Mouse (Mus musculus) heart, embryonic 12.5 days (tissue): ENCODE results near the gene Dpm2. TPM values are rescaled to one million over a fixed set of nuclear protein-coding genes. Genes with fewer than 3 reads are reported as not detected.
A peak's percentile ranks its signal among the peaks of the same experiment; 100 is the strongest.

ENCODE experiments used
- ATAC-seq: fragments of 200-750 bp; cut with Nextera tagmentation; 2 replicates; pipeline ENCODE4 v1.8.0; 2017; ENCODE audit warnings: moderate TSS enrichment, moderate library complexity; ENCODE audit not compliant: insufficient number of reproducible peaks, low FRiP score
- H3K27ac ChIP-seq: fragments of 300-500 bp; sonication (generic); 2 replicates; pipeline ENCODE4 v1.5.1; 2016; ENCODE audit warnings: mild to moderate bottlenecking, moderate library complexity; ENCODE audit not compliant: poor library complexity, severe bottlenecking
- H3K27me3 ChIP-seq: fragments of 300-500 bp; sonication (generic); replicated peaks from 2 replicates; pipeline ENCODE4 v1.6.1; 2016; ENCODE audit warnings: mild to moderate bottlenecking, moderate library complexity
- H3K36me3 ChIP-seq: fragments of 300-500 bp; sonication (generic); 2 replicates; pipeline ENCODE4 v1.6.1; 2016; ENCODE audit warnings: mild to moderate bottlenecking, moderate library complexity
- H3K4me1 ChIP-seq: fragments of 300-500 bp; sonication (generic); replicated peaks from 2 replicates; pipeline ENCODE4 v1.6.1; 2016; ENCODE audit warnings: mild to moderate bottlenecking
- H3K4me2 ChIP-seq: fragments of 300-500 bp; sonication (generic); 2 replicates; pipeline ENCODE4 v1.6.1; 2016; ENCODE audit warnings: mild to moderate bottlenecking, moderate library complexity
- H3K4me3 ChIP-seq: fragments of 300-500 bp; sonication (generic); 2 replicates; pipeline ENCODE4 v1.5.1; 2016; ENCODE audit warnings: mild to moderate bottlenecking
- H3K9ac ChIP-seq: fragments of 300-500 bp; sonication (generic); 2 replicates; pipeline ENCODE4 v1.6.1; 2016; ENCODE audit warnings: mild to moderate bottlenecking, moderate library complexity
- H3K9me3 ChIP-seq: fragments of 300-500 bp; sonication (generic); replicated peaks from 2 replicates; pipeline ENCODE4 v1.6.1; 2016; ENCODE audit warnings: mild to moderate bottlenecking, moderate library complexity
- WGBS: fragments of 180-500 bp; shearing (Covaris S2); methylation state at CpG from one replicate; pipeline ENCODE4 v1.1.7; 2016; 5-methylcytosine and 5-hydroxymethylcytosine counted together
- polyA plus RNA-seq: library from polyadenylated mRNA; unstranded; fragments of >200 nt; fragmentation: Nextera tagmentation; extraction: Ambion mirVana; gene quantifications from 2 replicates; pipeline ENCODE4 v1.2.1, GENCODE M21; 2016

The Dpm2 gene
- polyA plus RNA-seq, 1 experiment from 2014 or later = 68.0 TPM

DNA sequence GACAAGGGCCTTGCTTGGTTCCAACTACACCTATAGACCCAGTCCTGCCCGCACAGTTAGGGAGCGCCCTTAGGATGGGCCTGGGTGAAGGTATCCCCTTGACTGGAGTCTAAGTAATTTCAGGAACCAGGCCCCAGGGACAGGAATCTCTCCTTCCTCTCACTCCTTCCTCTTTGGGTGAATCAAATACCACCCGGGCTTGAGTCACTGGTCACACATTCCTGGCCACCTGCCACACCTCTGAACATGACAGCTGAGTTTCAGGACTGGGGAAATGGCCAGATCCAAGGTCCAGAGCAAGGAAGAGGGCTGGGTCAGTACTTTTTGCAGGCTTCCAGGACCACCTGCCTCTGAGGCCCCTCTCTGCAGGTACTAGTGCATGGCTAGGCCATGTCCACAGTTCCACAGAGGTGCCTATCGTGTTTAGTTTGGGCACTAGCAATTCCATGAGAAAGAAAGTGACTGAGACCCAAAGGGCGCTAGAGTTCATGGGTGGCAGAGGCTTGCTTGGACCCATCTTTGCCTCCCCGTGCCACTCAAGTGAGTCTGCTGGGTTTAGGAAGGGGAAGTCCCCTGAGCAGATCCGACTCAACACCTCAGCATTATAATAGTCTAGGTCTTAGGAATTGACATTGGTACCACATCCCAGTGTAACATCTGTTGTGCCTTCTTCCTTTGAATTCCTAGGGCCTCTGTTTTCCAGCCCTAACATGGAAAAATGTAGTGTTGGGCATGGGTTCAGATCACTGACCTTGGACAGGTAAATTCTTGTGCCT, 22.5 kb upstream of the Dpm2 start:
- ATAC-seq = no peak; the same call in 1 of the 2 replicates
- Histone ChIP-seq H3K36me3 (no peaks in the 10 kb centered on the region), H3K4me2 (no peak overlapping the region), H3K4me1 (peaks cover 35% of the 10 kb centered on the region), H3K27me3 (no peaks in the 10 kb centered on the region), H3K9ac (no peak overlapping the region), H3K4me3 (no peak overlapping the region), H3K9me3 (no peaks in the 10 kb centered on the region), H3K27ac (no peak overlapping the region)
- WGBS = 83% methylated on average over 7 of the region's 7 CpGs

DNA sequence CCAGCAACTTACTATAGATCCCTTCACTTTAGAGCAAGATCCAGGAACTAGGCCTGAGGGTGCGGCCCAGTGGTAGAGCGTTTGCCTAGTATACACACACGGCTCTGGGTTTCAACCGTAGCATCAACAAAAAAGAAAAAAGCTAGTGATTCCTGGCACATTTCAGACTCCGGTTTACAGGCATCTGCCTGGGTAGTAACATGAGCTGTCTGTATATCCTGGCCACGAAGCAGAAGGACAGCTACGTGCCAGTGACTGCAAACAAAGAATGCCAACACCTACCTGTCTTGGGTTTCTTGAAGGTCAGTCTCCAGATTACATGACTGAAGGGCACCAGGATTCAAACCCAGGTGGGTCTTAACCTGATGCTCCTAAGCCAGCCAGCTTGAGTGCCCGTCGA, 21.5 kb upstream of the Dpm2 start:
- Histone ChIP-seq H3K4me2 (no peak overlapping the region), H3K4me1 (peaks cover 33% of the 10 kb centered on the region), H3K36me3 (no peaks in the 10 kb centered on the region), H3K9ac (no peak overlapping the region), H3K4me3 (no peak overlapping the region), H3K27ac (no peak overlapping the region), H3K27me3 (no peaks in the 10 kb centered on the region), H3K9me3 (no peaks in the 10 kb centered on the region)
- WGBS = 88% methylated on average over 9 of the region's 9 CpGs
- no peak for ATAC-seq

DNA sequence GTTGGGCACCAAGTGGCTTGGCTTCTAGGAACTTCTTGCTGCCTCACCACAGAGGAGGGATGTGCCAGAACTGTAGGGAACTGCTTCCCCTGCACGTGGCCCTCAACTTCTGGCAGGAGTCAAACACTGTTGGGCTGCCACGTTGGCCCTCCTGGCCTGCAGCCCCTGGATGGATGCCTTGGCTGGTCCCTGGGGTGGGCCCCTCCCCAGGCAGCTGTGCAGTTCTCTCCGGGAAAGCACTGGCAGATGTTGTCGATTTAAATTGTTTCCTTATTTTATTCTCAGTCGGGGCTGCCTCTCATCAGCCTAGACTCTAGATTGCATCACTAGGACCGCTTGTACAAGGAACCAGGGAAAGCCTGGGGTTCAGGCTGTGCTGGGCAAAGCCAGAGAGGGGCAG, 20.9 kb upstream of the Dpm2 start:
- H3K36me3 ChIP-seq = no peaks in the 10 kb centered on the region
- ATAC-seq = no peak
- H3K4me3 ChIP-seq = no peak overlapping the region
- 55% methylated on average over 6 of the region's 6 CpGs for WGBS
- H3K27ac ChIP-seq = no peak overlapping the region
- H3K4me2 ChIP-seq = no peak overlapping the region
- peaks cover 36% of the 10 kb centered on the region for H3K4me1 ChIP-seq
- no peaks in the 10 kb centered on the region for H3K27me3 ChIP-seq
- H3K9ac ChIP-seq = no peak overlapping the region
- no peaks in the 10 kb centered on the region for H3K9me3 ChIP-seq

DNA sequence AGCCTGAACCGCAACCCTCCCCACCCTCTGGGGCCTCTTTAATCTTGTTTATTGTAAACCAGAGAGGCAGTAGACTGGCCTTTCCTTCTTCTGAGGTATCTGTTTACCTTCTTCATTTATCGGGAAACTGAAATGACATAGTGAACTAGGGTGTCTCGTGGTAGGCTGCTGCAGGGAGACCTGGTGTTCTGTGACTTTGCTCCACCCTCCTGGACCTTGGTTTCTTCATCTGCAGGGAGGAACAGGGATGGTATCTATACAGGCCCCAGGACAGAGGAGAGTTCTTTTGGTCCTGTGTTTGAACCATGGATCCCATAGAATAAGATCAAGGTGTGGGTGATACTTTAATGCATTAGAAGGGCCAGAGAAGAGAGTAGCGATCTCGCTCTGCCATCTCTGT, 19.4 kb upstream of the Dpm2 start:
- peaks cover 48% of the 10 kb centered on the region for H3K4me1 ChIP-seq
- no peak overlapping the region for H3K4me2 ChIP-seq
- no peaks in the 10 kb centered on the region for H3K36me3 ChIP-seq
- H3K9ac ChIP-seq = no peak overlapping the region
- ATAC-seq = no peak
- no peaks in the 10 kb centered on the region for H3K27me3 ChIP-seq
- H3K4me3 ChIP-seq = no peak overlapping the region
- WGBS = 81% methylated on average over 5 of the region's 5 CpGs
- H3K9me3 ChIP-seq = no peaks in the 10 kb centered on the region
- H3K27ac ChIP-seq = no peak overlapping the region

DNA sequence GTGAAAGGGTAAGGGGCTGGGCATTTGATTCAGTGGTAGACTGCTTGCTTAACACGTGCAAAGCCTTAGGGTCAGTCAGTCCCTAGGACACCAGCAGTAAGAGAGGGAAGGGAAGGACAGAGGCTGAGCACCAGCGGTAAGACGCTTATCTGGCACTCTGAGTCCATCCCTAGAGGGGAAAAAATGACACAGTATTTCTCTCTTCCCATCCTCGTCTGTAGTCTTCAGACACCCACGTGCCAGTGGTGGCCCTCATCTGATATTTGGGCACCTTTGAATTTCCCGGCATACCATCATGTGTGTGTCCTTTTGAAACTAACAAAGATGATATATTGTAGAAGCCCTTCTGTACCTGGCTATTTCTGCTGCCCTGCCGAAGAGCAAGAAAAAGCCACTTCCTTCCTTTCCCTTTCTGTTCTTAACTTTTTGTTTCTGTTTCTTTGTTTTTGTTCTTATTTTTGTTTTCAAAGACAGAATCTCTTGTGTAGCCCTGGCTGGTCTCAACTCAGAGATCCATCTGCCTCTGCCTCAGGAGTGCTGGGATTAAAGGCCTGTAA, 17.0 kb upstream of the Dpm2 start:
- H3K36me3 ChIP-seq = no peaks in the 10 kb centered on the region
- peaks cover 40% of the 10 kb centered on the region for H3K4me1 ChIP-seq
- H3K9me3 ChIP-seq = no peaks in the 10 kb centered on the region
- no peak overlapping the region for H3K27ac ChIP-seq
- no peaks in the 10 kb centered on the region for H3K27me3 ChIP-seq
- no peak overlapping the region for H3K4me2 ChIP-seq
- no peak overlapping the region for H3K9ac ChIP-seq
- no peak for ATAC-seq
- WGBS = 53% methylated on average over 7 of the region's 7 CpGs
- H3K4me3 ChIP-seq = no peak overlapping the region

DNA sequence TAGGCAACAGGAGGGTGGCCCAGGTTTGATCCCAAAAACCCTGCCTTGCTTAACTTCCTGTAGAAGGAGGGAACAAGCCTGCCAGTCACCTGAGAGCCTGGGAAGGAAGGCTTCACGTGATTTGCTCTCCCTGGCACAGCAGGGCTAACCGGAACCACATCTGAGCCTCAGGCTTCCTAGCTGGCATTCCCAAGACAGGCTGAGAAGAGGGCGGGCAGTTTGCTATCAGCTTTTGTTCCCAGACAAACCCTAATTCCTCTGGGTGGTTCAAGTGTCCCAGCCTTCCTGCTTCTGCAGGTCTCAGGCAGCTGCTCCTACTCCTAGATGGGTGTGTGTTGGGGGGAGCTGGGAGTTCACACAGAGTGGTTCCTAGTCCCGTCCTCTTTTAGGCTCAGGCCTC, 15.2 kb upstream of the Dpm2 start:
- Histone ChIP-seq H3K27me3 (no peaks in the 10 kb centered on the region), H3K4me1 (peaks cover 31% of the 10 kb centered on the region), H3K4me2 (no peak overlapping the region), H3K4me3 (no peak overlapping the region), H3K27ac (0 out of 2 replicates have a peak overlapping the region, but pooled peaks have one; percentile 10), H3K9ac (peak overlapping the region; percentile 43), H3K9me3 (no peaks in the 10 kb centered on the region), H3K36me3 (peaks cover 7% of the 10 kb centered on the region; the same call in 1 of the 2 replicates)
- 31% methylated on average over 4 of the region's 4 CpGs for WGBS
- no peak for ATAC-seq

DNA sequence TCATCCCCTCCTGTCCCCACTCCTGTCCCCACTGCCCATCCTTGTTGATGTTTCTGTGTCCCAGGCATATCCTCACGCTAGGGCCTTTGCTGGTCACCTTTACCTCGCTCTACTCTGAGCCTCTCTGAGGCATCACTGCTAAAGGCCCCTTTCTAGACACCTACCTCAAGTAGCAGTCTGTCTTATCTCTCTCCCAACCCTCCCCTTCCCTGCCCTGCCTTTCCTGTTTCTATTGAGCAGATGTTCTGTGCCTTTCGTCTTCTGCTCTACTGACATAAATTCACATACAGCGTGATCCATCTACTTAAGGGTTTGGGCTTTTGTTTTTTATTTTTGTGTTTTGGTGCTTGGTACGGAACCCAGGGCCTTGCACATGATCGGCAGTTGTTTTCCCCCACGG, 14.6 kb upstream of the Dpm2 start:
- Histone ChIP-seq H3K36me3 (peaks cover 7% of the 10 kb centered on the region; the same call in 1 of the 2 replicates), H3K27me3 (no peaks in the 10 kb centered on the region), H3K4me3 (no peak overlapping the region), H3K27ac (no peak overlapping the region), H3K9ac (no peak overlapping the region; the same call in 1 of the 2 replicates), H3K4me2 (no peak overlapping the region), H3K9me3 (no peaks in the 10 kb centered on the region), H3K4me1 (peaks cover 26% of the 10 kb centered on the region)
- ATAC-seq = no peak
- 60% methylated on average over 7 of the region's 7 CpGs for WGBS

DNA sequence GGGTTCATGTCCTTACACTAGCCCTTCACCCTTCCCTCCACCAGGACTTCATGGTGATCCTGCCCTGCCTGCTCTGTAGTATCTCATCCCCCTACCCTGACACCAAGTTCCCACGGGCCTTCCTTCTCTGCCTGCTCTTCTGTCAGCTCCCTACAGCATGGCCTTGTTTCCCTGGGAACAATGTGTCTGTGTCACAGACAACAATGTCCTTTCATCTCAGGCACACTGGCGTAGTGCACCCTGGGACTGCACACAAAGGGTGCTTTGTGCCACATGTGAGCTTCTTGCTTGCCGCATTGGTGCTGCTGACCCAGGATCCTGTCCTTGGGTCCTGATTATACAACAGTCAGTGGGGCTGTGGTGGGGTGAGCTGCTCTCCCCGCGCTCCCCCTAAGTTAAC, 11.1 kb upstream of the Dpm2 start:
- H3K9ac ChIP-seq = no peak overlapping the region
- H3K9me3 ChIP-seq = no peaks in the 10 kb centered on the region
- no peak overlapping the region for H3K27ac ChIP-seq
- peaks cover 18% of the 10 kb centered on the region for H3K4me1 ChIP-seq
- peaks cover 32% of the 10 kb centered on the region for H3K36me3 ChIP-seq
- WGBS = 58% methylated on average over 5 of the region's 5 CpGs
- H3K4me3 ChIP-seq = no peak overlapping the region
- no peaks in the 10 kb centered on the region for H3K27me3 ChIP-seq
- no peak for ATAC-seq
- H3K4me2 ChIP-seq = no peak overlapping the region

DNA sequence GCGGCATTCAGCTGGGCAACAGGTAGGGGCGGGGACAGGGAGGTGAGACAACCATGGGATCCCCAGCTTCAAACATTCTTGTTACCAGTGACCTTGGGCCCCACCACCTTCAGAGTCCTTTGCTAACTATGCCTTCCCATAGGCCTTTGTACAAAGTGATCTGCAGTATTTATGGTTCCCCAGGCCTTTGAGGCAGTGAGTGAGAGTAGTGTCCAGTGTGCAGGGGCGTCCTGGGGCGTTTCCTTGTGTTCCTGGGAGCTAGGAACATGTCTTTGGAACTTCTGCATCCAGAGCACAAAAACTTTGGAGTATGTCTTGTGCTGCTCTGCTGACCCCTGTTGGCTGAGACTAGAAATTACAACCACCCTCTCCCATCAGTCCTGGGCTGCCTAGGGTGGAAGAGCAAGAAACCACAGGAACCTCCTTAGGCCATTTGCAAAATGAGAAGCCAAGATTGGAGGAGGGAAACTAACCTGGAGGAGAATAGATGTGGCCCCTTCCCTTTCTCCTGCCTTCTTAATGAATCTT, 4.1 kb upstream of the Dpm2 start:
- Histone ChIP-seq H3K4me2 (no peak overlapping the region), H3K27ac (no peak overlapping the region), H3K9ac (no peak overlapping the region), H3K36me3 (peaks cover 58% of the 10 kb centered on the region), H3K9me3 (no peaks in the 10 kb centered on the region), H3K27me3 (no peaks in the 10 kb centered on the region), H3K4me3 (no peak overlapping the region), H3K4me1 (peaks cover 6% of the 10 kb centered on the region)
- 39% methylated on average over 4 of the region's 4 CpGs for WGBS
- ATAC-seq = no peak

DNA sequence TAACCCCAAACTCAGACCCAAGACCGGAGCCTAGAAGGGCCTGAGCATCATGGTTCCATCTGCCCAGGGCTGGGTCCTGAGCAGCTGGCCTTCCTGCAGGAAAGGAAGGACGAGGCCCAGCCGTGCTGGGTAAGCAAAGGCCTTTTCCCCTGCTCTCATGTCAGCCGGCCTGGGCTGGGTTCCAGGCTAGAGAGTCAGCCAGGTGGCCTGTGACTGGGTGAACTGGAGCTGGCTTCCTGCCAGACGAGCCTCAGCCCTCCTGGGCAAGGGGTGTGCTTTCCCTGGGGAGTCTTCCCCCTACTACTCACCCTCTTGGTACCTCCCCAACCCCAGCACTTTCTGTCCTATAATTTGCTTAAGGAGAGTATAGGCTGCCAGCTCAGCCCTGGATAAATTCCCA, 2.5 kb upstream of the Dpm2 start:
- Histone ChIP-seq H3K4me1 (peaks cover 13% of the 10 kb centered on the region), H3K9ac (no peak overlapping the region), H3K27ac (no peak overlapping the region), H3K4me2 (no peak overlapping the region), H3K4me3 (no peak overlapping the region), H3K36me3 (peaks cover 58% of the 10 kb centered on the region), H3K9me3 (no peaks in the 10 kb centered on the region), H3K27me3 (no peaks in the 10 kb centered on the region)
- ATAC-seq = no peak
- 63% methylated on average over 5 of the region's 5 CpGs for whole genome bisulfite sequencing

DNA sequence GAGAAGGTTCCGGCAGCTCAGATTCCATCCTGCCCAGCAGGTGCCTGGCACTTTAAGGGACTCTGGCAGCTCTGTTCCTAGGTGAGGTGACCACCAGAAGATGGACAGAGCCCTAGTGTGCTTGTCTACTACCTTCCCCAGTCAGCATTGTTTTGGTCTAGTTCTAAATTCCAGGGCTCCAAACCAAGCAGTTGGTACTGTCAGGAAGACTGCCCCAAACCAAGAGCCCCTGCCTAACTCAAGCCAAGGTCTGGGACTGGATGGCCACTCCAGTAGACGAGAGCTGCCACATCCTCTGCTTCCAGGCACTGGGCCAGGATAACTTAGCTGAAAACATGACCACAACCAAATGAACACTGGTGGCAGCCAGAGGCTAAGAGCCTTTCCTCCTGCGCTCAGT, 1.7 kb upstream of the Dpm2 start:
- no peak for ATAC-seq
- 84% methylated on average over 3 of the region's 3 CpGs for WGBS
- peaks cover 54% of the 10 kb centered on the region for H3K36me3 ChIP-seq
- no peak overlapping the region for H3K27ac ChIP-seq
- peaks cover 13% of the 10 kb centered on the region for H3K4me1 ChIP-seq
- H3K27me3 ChIP-seq = no peaks in the 10 kb centered on the region
- no peak overlapping the region for H3K9ac ChIP-seq
- no peaks in the 10 kb centered on the region for H3K9me3 ChIP-seq
- no peak overlapping the region for H3K4me3 ChIP-seq
- H3K4me2 ChIP-seq = no peak overlapping the region
